ENCODE assay signal across 9 mouse cellular contexts in genomic region chr3:100422392-100423167, GRCm38 (mm10).
DNase-seq lines count a peak whose midpoint lies in the region; ATAC-seq and TF ChIP-seq lines count a peak whose summit lies in the region.
"Had no signal": no experiment of that assay in that cellular context is flagged by ENCODE, and none has a peak within 500 bp of the region (broad histone marks: within the 10 kb centered on the region; RNA-seq: fewer than 3 reads in every experiment).

No protein-coding gene starts in this region.

- H3K9ac ChIP-seq in heart, adult 2 months (ENCODE audit: low read depth, low read length): no peak overlapping the region
- no peak overlapping the region for H3K9ac ChIP-seq in heart, embryonic 12.5 days
- H3K9ac ChIP-seq in forebrain, embryonic 12.5 days: no peak overlapping the region
- no peak overlapping the region for H3K9ac ChIP-seq in midbrain, embryonic 13.5 days (replicated peaks)
- H3K9ac ChIP-seq: stomach, embryonic 15.5 days had no signal

- no peaks in the 10 kb centered on the region for H3K27me3 ChIP-seq in heart, adult 2 months (ENCODE audit: control insufficient read depth, insufficient read depth, low read length)
- peaks cover 7% of the 10 kb centered on the region for H3K27me3 ChIP-seq in heart, embryonic 12.5 days (replicated peaks)
- no peaks in the 10 kb centered on the region for H3K27me3 ChIP-seq in forebrain, embryonic 12.5 days
- H3K27me3 ChIP-seq in midbrain, embryonic 13.5 days: no peaks in the 10 kb centered on the region
- H3K27me3 ChIP-seq: stomach, embryonic 15.5 days had no signal

- no peak for DNase-seq in heart, adult 2 months
- DNase-seq in CD4-positive helper T cell, adult 2 months (ENCODE audit: low read depth, low spot score): peak; percentile 74
- DNase-seq in adrenal gland, postnatal 36 days: peak; percentile 53 to 75
- peak; percentile 73 to 75 for DNase-seq in kidney, postnatal 36 days
- DNase-seq in thymus, postnatal 14 days: peak; percentile 78

- H3K4me1 ChIP-seq in heart, adult 2 months (ENCODE audit: control insufficient read depth, insufficient read depth, low read length): no peaks in the 10 kb centered on the region; the same call in 1 of the 2 replicates
- peaks cover 40% of the 10 kb centered on the region for H3K4me1 ChIP-seq in heart, embryonic 12.5 days (replicated peaks)
- peaks cover 8% of the 10 kb centered on the region; the same call in 1 of the 2 replicates for H3K4me1 ChIP-seq in forebrain, embryonic 12.5 days
- 0 out of 2 replicates have a peak, but pooled peaks cover 2% of the 10 kb centered on the region for H3K4me1 ChIP-seq in midbrain, embryonic 13.5 days (replicated peaks)
- H3K4me1 ChIP-seq: stomach, embryonic 15.5 days had no signal

- peak; percentile 70 for TF ChIP-seq CTCF in heart, adult 2 months (IDR thresholded peaks at IDR 0.05)

- H3K4me2 ChIP-seq in heart, embryonic 12.5 days: no peak overlapping the region
- H3K4me2 ChIP-seq in forebrain, embryonic 12.5 days: no peak overlapping the region
- H3K4me2 ChIP-seq in midbrain, embryonic 13.5 days (replicated peaks): no peak overlapping the region
- H3K4me2 ChIP-seq: stomach, embryonic 15.5 days had no signal

- H3K36me3 ChIP-seq in heart, adult 2 months (ENCODE audit: control insufficient read depth, insufficient read depth, low read length): no peaks in the 10 kb centered on the region
- H3K36me3 ChIP-seq in heart, embryonic 12.5 days: no peaks in the 10 kb centered on the region
- H3K36me3 ChIP-seq in forebrain, embryonic 12.5 days (replicated peaks): no peaks in the 10 kb centered on the region
- no peaks in the 10 kb centered on the region for H3K36me3 ChIP-seq in midbrain, embryonic 13.5 days
- H3K36me3 ChIP-seq: stomach, embryonic 15.5 days had no signal

- H3K9me3 ChIP-seq in heart, embryonic 12.5 days (replicated peaks): no peaks in the 10 kb centered on the region
- H3K9me3 ChIP-seq in forebrain, embryonic 12.5 days: no peaks in the 10 kb centered on the region
- no peaks in the 10 kb centered on the region for H3K9me3 ChIP-seq in midbrain, embryonic 13.5 days
- H3K9me3 ChIP-seq: stomach, embryonic 15.5 days had no signal

- TF ChIP-seq POLR2A in heart, adult 2 months (IDR thresholded peaks at IDR 0.05; ENCODE audit: insufficient read depth, low read depth, low read length): no peak

- WGBS in heart, adult 2 months: 77% methylated on average over 10 of the region's 10 CpGs
- WGBS in heart, embryonic 12.5 days: 75% methylated on average over 10 of the region's 10 CpGs
- WGBS in forebrain, embryonic 12.5 days: 76% methylated on average over 10 of the region's 10 CpGs
- 70% methylated on average over 10 of the region's 10 CpGs for WGBS in midbrain, embryonic 13.5 days

- H3K27ac ChIP-seq in heart, adult 2 months: no peak overlapping the region
- no peak overlapping the region for H3K27ac ChIP-seq in heart, embryonic 12.5 days (ENCODE audit: poor library complexity, severe bottlenecking)
- H3K27ac ChIP-seq in forebrain, embryonic 12.5 days: no peak overlapping the region
- no peak overlapping the region for H3K27ac ChIP-seq in midbrain, embryonic 13.5 days
- H3K27ac ChIP-seq: stomach, embryonic 15.5 days had no signal

- no peak for ATAC-seq in heart, embryonic 12.5 days (ENCODE audit: insufficient number of reproducible peaks, low FRiP score)
- peak; percentile 44; the same call in 1 of the 2 replicates for ATAC-seq in forebrain, embryonic 12.5 days (ENCODE audit: low FRiP score)
- ATAC-seq in midbrain, embryonic 13.5 days: peak; percentile 35; the same call in 1 of the 2 replicates

- H3K4me3 ChIP-seq in heart, adult 2 months: no peak overlapping the region
- no peak overlapping the region for H3K4me3 ChIP-seq in heart, embryonic 12.5 days
- H3K4me3 ChIP-seq in forebrain, embryonic 12.5 days (replicated peaks): no peak overlapping the region
- H3K4me3 ChIP-seq in midbrain, embryonic 13.5 days (replicated peaks): no peak overlapping the region
- H3K4me3 ChIP-seq: stomach, embryonic 15.5 days had no signal

- H3K79me2 ChIP-seq in heart, adult 2 months (replicated peaks; ENCODE audit: control insufficient read depth, insufficient read depth, low read length): no peaks in the 10 kb centered on the region

- intact Hi-C loops in heart, adult 2 months (cut with DNase I): loop anchor here (1.0 kb wide), 1 partner anchor 146 kb away; no protein-coding TSS in a partner anchor

- TF ChIP-seq EP300 in heart, adult 2 months (IDR thresholded peaks at IDR 0.05; ENCODE audit: insufficient read depth, low read depth, low read length): no peak

Comparison
In these comparisons a context has a peak if more than half of its experiments do, and no peak if none do; other contexts are left out.
1. DNase-seq: peak in CD4-positive helper T cell, adult 2 months (single experiment), adrenal gland, postnatal 36 days (2 of 2), kidney, postnatal 36 days (2 of 2) and thymus, postnatal 14 days (single experiment); none in heart, adult 2 months (0 of 2).